Mouse (Mus musculus) small intestine, adult 2 months (tissue): ENCODE results near the gene Gm17581.

ENCODE experiments used
- CTCF ChIP-seq: fragments of 200-500 bp; IDR thresholded peaks from 2 replicates; pipeline ENCODE4 v1.5.1; 2012; ENCODE audit warnings: low read depth, mild to moderate bottlenecking, control low read depth, inconsistent platforms, low read length, moderate library complexity, mixed read lengths; ENCODE audit not compliant: insufficient replicate concordance, insufficient read length; ENCODE audit errors: extremely low read depth
- POLR2A ChIP-seq: fragments of 200-500 bp; IDR thresholded peaks from 2 replicates; pipeline ENCODE4 v1.6.1; 2012; ENCODE audit warnings: low read depth, mild to moderate bottlenecking, control low read depth, inconsistent platforms, low read length, moderate library complexity

GRCm38 (mm10) chr2:155756855-155757566, 21.3 kb upstream of the Gm17581 start:
- TF ChIP-seq CTCF, result no peak
- no peak for TF ChIP-seq POLR2A
